Mouse (Mus musculus) thymus, postnatal 10 days (tissue): ENCODE data around the gene Epb41l1.

Experiments used
- DNase-seq, 2 experiments: peaks; one replicate each; pipeline ENCODE4 v3.0.0; 2021; ENCODE audit warnings: low spot score in 2 of 2

Gene Epb41l1

DNA sequence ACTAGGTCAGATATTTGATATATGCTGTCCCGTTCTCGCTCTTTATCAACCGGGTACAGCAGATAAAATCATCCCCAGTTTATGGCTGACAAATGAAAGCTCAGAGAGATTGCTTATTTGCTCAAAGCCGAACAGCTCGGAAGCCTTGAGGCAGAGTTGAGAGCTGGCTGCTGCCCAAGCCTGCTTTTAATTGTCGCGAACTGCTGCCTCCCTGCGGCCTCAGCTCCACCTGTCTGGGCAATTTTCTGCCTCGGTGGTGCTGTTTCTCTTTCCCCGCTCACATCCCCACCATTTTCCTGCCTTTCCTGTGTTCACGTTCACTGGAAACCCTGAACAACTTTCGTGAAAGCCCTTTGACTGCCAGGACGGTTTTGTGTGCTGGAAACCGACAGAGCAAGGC is 39.8 kb downstream of the Epb41l1 start:
- no peak for DNase-seq

DNA sequence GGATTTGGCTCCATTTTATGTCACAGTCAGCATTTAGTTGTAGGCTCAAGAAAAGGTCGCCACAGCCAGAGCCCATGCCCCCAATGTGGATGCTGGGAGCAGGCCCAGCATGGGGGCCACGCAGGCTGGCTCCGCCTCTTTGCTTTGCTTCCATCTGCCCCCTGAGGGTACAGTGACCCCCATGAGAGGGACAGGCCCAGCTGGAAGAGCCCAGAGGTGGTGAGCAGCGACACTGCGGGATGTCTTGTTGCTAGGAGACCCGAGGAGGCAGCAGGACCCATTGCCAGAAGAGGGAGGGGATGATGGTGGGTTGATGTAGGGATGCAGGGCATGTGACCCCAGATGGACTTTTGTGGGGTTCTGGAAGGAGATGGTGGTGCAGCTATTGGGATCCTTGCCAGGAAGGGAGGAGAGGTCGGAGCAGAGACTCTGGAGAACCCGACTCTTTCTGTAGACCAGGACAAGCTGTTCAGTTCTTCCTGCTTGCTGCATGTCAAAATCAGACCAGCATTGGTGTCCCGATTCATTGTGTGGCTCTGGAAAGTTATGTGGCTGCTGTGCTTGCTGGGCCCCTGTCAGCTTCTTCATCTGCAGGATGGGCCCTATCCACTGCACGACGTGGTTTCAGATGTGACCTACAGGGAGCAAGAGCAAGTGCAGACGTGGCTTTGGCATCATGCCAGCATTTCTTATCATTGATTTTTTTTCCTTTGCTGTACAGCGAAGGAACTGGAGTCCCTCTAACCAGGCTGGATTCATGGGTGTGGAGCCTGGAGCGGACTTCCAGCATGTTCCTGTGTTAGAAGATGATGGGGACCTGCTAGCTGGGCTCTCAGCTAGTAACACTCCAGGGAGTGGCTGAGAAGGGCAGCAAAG is 41.7 kb downstream of the Epb41l1 start:
- no peak for DNase-seq

DNA sequence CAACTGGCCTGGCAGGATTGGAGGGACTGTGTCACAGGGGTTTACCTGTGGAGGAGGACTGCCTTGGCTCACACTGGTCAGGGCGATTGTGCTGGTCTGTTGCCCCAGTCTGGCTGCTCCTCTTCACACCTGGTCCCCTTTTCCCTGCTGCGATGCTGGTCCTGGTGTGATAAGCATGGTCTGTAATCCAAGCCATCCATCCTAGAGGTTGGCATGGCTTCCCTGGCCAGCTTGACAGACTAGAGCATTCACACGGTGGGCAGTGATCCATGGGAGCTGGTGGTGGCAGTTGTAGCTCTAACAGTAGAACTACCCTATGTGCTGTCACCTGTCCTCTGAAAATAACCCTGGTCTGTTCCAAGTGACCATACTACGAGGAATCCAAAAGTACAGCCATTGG is 43.7 kb downstream of the Epb41l1 start:
- no peak for DNase-seq

DNA sequence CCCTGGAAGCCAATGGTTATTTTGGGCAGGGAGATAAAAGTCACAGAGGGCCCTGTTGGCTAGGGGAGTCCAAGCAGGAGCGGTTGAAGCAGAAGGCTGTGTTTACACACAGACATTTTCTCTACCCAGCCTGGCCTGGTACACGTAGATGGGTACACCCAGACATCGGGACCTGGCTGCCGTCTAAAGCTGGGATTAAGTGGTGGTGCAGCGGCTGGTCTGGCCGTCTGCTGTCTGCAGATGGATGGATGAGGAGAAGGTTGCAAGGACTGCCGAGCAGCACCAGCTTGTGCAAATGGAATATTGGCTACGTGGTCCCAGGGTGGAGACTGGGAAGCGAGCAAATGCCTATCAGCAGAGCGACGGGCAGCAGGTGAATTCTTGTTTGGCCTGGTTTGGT is 46.8 kb downstream of the Epb41l1 start:
- DNase-seq, result no peak

DNA sequence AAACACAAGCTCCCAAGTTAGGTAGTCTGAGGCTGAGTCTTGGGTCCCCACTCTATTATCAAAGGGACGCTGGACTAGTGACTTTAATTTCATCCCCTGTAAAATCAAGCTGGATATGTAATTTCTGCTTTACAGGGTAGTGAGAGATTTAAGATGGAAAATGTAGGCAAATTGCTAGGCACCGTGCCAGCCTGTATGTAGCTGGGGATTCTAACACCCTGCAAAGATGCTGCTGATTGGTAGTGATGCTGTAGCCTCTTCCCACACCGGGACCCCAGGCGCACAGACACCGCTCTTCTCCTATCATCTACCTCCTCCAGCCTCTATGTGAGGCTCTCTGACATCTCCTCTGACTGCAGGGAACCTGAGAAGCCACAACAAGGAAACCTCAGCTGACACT is 48.2 kb downstream of the Epb41l1 start:
- no peak for DNase-seq

DNA sequence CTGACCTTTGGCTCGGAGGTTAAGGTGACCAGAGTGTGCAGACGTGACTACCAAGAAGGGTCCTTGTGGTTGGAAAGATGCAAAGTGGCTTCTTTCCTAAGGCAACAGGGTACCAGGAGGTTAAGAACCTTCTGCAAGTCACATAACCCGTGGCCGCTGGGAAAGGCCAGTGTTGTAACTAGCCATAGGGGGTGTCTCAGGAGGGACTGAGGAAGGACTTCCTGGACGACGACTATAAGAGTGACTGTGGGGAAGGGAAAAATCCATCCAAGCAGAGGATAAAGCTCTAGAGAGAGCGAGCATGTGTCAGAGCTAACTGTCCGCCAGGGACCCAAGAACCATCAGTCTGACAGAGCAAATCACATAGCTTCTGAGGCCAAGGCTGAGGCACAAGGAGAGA is 48.8 kb downstream of the Epb41l1 start:
- no peak for DNase-seq

DNA sequence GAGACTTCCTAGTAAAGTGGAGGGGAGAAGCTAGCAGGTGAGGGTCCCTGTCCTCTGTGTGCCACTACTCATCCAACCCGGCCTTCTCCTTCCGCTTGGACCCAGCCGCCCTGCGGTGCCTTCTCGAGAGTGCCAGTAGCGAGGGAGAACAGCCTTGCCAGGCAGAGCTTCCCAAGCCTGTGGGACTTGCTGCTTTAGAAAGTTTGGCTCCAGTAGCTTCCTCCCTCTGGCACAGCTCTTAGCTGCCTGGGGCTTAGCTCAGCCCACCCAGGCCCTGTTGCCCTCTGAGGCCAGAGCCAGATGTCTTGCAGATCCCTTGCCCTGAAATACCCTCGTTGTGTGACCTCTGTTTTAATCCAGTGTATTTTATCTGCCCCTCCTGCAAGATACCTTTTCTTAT is 50.2 kb downstream of the Epb41l1 start:
- no peak for DNase-seq

DNA sequence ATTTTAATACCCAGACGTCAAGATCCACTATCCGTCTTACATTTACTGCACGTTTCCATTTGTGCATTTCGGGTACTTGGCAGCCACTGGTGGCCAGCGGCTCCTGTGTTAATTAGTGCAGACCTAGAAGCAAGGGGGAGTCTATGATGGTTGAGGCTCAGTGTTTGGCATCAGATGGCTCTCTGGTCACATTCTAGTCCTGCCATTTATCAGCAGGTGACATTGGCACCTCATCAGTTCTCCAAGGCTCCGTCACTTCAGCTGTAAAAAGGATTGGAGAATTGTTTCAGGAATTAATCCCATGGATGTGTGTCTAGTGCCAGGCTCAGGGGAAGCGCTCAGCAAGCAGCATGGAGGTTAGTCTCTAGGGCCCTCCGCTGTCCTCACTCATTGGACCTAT is 51.6 kb downstream of the Epb41l1 start:
- no peak for DNase-seq

DNA sequence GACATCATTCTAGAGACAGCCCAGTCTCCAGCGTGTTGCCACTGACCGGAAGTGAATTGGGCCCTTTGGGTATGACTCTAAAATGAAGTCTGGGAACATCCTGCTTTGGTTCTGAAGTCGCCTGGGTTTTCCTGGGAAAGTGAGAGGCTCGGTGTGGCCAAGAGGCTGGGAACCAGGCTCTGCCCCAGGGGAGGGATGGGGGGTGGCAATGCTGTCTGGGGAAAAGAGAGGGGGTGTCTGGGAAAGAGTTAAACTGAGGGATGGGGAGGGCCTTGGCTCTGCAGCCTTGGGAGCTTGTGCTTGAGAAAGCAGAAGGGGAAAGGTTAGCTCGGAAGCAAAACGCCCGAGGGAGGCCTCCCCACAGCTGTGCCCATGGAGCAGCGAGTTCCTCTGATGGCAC is 53.0 kb downstream of the Epb41l1 start:
- no peak for DNase-seq

DNA sequence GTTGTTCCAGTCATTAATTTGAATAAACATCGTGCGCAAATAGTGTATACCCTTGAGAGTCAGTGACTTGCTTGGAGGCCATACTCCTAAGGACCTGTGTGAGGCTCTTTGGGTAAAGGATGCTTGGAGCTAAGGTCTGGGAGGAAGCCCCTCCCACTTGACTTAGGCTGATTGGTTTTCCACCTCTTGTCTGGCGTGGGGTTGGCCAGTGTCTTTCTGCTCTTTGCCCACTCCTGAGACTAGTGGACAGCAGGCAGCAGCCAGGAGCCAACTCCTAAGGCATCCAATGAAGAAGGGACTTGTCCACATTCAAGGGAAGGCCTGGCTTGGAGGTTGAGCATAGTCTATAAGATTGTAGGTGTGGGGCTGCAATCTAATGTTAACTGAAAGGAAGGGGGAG is 53.4 kb downstream of the Epb41l1 start:
- no peak for DNase-seq

DNA sequence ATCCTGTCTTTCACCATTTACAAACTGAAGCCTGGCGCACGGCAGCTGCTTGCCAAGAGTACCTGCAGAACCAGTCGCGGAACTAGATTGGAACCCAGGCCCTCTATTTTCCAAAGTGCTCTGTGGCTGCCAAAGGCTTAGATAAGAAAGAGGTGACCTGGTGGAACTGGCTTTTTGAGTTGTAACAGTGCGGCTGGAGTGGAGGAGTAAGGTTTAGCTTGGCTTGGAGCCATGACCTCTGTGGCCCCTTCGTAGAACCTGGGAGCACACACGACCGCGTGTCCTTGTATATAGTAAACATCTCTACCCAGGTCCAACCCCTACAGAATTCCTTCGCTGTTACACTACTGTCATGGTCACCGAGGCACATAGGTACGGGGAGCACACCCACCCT is 54.2 kb downstream of the Epb41l1 start:
- DNase-seq, result no peak

DNA sequence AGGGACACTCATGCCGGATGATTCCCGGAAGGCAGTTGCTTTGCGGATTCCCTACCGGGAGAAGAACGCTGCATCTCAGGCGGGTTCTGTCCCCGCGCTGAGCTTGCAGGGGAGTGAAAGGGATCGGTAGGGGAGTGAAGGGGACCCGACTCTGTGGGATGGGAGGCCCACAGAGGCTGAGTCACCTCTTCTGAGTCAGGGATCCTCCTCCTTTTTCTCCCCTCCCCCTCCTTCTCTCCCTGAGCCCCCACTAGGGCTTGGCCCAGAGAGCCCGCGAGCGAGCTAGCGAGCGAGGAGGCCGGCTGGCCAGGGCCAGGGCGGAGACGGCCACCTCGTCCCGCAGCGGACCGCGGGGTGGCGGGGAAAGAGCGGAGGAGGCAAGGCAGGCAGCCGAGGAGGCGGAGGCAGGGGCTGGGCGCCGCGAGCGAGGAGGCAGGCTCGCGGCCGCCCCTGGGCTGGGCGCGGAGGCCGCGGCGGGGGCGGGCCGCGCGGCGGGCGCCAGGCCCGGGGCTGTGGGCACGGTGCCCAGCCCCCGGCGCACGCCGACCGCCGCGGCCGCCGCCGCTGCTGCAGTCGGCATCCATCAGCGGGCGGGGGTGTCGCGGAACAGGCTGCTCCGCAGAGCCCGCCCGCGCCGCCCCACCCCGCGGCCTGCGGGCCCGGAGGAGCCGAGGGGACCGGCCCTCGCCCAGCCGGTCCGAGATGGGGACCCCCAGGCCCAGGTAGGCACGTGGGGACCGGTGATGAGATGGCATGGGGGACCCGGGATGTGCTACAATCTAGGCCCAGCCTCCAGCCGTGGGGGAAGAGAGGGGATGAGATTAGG is 54.8 kb downstream of the Epb41l1 start:
- peak; percentile 7 to 21 for DNase-seq

DNA sequence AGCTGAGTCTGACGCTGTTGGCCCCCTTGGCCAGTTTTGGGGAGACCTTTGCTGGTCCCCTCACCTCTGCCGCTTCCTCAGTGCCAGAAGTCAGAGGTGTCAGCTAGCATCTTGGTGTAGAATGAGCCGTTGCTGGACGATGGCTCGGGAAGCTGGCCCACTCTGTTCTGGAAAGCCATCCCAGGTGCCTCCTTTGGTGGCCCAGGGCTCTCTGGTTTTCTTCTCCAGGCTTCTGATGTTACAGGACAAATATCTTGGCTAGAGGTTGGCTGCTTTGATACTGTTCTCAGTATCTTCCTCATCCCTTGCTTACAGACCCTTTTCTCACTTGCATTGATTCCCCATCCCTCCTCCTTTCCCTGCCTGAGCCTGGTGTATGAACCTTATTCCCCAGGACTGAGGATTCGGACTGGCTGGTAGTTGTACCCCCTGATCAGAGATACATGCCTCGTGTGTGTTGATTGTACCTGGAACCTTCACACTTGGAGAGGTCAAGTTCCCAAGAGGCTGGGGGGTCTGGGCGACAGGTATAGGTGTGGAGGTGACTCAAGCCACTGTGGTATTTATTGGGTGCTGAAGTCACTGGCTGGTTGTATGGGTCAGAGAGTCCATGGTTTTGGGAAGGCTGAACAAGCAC is 55.5 kb downstream of the Epb41l1 start:
- no peak for DNase-seq

DNA sequence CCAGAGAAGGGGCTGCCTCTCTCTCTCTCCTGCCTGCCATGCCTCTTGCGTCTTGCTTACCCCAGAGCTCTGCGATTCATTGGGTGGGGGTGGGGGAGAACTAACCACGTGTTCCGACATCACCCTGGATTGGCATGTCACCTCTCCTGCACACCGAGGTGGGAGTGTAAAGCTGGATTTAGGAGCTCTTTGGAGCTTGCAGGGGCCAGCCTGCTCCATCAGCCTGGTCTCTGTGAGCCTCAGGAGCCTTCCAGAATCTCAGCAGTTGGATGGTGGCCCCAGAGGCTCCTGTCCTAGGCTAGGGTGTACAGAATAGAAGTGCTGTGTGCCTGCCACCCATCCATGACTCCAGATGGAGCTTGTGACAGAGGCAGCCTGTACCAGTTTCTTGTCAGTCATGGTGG is 56.0 kb downstream of the Epb41l1 start:
- no peak for DNase-seq

DNA sequence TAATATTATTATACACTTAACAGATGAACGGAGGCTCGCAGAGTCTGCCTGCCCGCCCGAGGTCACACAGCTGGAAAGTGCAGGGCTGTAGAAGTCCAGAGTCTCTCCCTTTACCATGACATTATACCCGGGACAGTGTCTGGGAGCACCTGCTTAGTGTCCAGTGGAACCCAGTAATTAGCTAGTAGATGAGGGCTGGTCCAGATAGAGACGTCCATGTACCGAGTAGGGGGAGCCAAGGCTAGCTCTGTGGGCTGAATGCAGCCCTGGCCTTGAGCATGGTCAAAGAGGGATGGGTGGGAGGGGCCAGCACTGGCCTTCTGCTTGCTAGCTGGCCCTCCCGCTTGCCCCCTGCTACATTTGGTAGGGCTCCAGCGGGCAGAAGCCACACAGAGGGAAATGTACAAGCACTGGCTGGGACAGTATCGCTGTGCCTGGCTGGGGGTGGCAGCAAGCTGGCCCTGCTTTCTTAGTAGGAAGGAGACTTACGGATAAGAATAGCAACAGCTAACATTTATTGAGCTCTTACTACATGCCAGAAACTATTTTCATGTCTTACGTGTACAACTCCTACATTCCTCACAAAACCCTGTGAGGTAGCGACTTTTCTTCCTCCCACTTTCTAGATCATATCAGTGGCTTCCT is 57.5 kb downstream of the Epb41l1 start:
- no peak for DNase-seq

DNA sequence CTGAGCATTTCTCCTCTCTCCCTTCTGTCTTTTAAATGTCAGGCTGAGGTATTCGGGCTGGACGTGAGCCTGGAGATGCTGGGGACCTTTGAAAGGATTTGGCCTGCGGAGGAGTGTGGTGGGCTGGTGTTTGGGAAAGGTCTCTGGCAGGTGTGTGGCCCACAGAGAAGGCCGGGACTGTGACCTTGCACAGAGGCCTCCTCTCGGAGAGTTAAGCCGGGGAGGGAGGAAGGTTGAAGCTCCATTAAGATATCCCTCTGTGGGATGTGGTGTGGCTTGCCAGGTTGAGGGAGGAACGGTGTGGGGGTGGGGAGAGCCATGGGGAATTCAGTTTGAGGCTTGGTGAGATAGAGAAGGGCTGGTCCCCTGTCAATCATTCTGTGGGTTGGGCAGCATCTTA is 59.1 kb downstream of the Epb41l1 start:
- no peak for DNase-seq

DNA sequence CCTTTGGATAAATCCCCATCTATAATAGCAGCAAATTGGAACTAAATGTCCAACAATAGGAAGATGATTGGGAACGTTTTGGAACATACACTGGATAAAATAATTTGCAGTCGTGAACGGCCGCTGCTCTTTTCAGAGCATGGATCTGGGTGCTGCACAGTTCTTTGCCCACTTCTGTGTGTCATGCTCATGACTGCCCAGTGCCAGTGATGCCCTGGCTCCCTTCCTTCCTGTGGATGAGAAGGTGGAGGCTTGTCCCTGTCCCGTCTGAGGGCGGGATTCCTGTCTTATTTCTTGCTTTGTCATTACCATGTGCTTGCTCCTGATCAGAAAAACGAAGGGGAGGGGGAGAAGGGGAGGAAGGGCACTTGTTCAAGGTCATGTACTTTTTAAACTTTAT is 59.6 kb downstream of the Epb41l1 start:
- DNase-seq, result no peak

DNA sequence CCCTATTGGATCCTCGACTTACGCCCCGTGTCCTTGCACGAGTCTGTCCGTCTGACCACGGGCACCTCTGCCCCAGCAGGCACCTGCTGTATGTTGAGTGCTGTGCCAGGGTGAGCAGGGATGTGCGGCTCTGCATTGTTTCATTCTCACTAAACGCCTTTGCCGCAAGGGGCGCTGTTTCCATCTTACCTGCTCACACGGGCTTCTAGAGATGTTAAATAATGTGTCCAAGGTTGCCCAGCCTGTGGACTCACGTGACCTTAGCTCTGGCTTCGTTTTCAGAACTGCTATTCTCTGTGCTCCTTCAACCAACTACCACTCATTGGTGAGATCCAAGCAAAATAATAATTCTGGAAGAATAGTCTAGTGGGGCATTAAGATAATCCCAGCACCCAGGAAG is 61.6 kb downstream of the Epb41l1 start:
- peak; percentile 58 to 84 for DNase-seq

DNA sequence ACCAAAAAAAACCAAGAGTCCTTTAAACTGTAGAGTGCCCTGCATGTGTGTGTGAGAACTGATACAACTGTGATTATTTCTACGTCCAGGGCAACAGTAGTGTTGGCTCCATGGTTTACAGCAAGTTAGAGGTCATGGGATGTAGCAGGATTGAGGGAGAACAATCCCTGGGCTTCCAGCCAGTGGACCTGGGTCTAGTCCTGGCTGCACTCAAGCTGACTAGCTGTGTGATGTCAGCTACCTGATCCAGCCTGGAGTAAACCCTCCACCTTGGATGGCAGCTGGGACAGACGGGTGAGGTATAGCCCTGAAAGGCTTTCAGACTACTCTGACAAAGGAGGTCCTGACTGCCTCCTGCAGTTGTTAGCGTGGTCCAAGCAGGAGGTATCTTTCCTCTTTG is 62.1 kb downstream of the Epb41l1 start:
- no peak for DNase-seq

DNA sequence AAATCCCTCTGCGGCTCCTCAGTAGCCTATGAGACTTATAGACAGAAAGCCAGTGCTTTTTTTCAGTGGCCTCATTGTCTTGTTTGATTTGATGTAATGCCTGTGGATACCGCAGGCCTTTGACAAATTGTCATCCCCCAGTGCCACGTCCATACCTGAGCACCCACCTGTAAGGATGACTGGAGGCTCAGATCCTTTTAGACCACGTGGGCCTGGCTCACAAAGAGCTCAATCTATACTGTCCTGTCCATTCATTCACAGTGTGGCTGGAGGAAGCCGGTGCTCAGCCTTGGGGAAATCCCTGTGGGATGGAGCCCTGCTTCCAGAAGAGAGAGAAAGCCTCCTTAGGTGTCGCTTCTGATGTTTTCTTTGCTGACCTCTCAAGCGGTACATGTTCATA is 62.5 kb downstream of the Epb41l1 start:
- no peak for DNase-seq

DNA sequence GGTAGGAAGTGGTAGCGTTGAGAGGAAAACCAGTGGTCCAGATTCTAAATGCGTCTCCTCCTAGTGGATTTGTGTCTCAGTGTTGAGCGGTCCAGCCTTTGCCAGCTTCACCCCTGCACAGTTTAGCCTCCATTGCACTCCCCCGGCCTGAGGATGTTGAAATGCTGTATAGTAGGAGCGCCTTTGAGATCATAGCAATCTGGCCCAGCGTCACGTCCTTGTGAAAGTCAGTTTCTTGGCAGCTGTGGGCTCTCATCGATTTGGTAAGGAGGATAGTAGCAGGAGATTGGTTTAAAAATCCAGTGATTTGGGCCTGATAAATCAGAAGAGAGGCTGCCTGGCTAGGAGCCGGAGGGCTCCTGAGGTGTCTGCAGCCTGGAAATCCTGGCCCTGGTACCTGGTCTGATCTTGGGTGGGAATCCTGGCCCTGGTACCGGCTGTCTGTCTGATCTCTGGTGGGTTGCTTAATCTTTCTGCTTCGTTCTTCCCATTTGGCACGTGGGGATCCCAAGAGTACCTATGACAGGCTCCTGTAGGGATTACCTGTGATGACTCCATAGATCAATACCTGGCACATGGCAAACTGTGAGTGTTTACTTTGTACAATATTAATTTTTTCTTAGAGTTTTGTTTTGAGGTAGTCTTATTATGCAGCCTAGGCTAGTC is 65.5 kb downstream of the Epb41l1 start:
- DNase-seq, result no peak
